Mouse (Mus musculus) kidney, embryonic 14.5 days (tissue): Measurements from ENCODE around the gene Gm26602. TPM values are rescaled to one million over a fixed set of nuclear protein-coding genes. Genes with fewer than 3 reads are reported as not detected.
"Not testable (repeated sequence)": the region's sequence is repeated elsewhere in the genome, so short reads cannot be mapped to it uniquely, and the experiment has no call there.

Experiments
- ATAC-seq: fragments of 200-750 bp; cut with Nextera tagmentation; 2 replicates; pipeline ENCODE4 v1.8.0; 2017; ENCODE audit warnings: moderate number of reproducible peaks, mild to moderate bottlenecking, moderate TSS enrichment, moderate library complexity; ENCODE audit not compliant: low FRiP score, low TSS enrichment
- H3K27ac ChIP-seq: fragments of 300-500 bp; sonication (generic); 2 replicates; pipeline ENCODE4 v1.5.1; 2014; ENCODE audit warnings: low read depth, mild to moderate bottlenecking, low read length, moderate library complexity, mixed read lengths
- H3K27me3 ChIP-seq: fragments of 300-500 bp; sonication (generic); 2 replicates; pipeline ENCODE4 v1.6.1; 2014; ENCODE audit warnings: mild to moderate bottlenecking, low read length; ENCODE audit not compliant: control insufficient read depth, insufficient read depth
- H3K36me3 ChIP-seq: fragments of 300-500 bp; sonication (generic); 2 replicates; pipeline ENCODE4 v1.6.1; 2014; ENCODE audit warnings: low read length, mixed read lengths; ENCODE audit not compliant: control insufficient read depth, insufficient read depth
- H3K4me1 ChIP-seq: fragments of 300-500 bp; sonication (generic); 2 replicates; pipeline ENCODE4 v1.6.1; 2014; ENCODE audit warnings: low read length, mixed read lengths; ENCODE audit not compliant: control insufficient read depth, insufficient read depth
- H3K4me2 ChIP-seq: fragments of 300-500 bp; sonication (generic); replicated peaks from 2 replicates; pipeline ENCODE4 v1.6.1; 2014; ENCODE audit warnings: low read depth, mild to moderate bottlenecking, low read length
- H3K4me3 ChIP-seq: fragments of 300-500 bp; sonication (generic); 2 replicates; pipeline ENCODE4 v1.5.1; 2014; ENCODE audit warnings: mild to moderate bottlenecking, low read length
- H3K9ac ChIP-seq: fragments of 300-500 bp; sonication (generic); 2 replicates; pipeline ENCODE4 v1.6.1; 2014; ENCODE audit warnings: low read depth, mild to moderate bottlenecking, low read length, moderate library complexity
- H3K9me3 ChIP-seq: fragments of 300-500 bp; sonication (generic); 2 replicates; pipeline ENCODE4 v1.6.1; 2016; ENCODE audit warnings: low read length; ENCODE audit not compliant: control insufficient read depth
- WGBS: fragments of 180-500 bp; shearing (Covaris S2); extraction: QIAGEN DNeasy Blood & Tissue Kit; methylation state at CpG from one replicate; pipeline ENCODE4 v1.1.7; 2014; 5-methylcytosine and 5-hydroxymethylcytosine counted together
- polyA plus RNA-seq: library from polyadenylated mRNA; unstranded; fragments of >200 nt; fragmentation: Nextera tagmentation; extraction: Ambion mirVana; gene quantifications from 2 replicates; pipeline ENCODE4 v1.2.1, GENCODE M21; 2014

Gene Gm26602
- polyA plus RNA-seq, 1 experiment from 2014 or later = 10.8 TPM

DNA sequence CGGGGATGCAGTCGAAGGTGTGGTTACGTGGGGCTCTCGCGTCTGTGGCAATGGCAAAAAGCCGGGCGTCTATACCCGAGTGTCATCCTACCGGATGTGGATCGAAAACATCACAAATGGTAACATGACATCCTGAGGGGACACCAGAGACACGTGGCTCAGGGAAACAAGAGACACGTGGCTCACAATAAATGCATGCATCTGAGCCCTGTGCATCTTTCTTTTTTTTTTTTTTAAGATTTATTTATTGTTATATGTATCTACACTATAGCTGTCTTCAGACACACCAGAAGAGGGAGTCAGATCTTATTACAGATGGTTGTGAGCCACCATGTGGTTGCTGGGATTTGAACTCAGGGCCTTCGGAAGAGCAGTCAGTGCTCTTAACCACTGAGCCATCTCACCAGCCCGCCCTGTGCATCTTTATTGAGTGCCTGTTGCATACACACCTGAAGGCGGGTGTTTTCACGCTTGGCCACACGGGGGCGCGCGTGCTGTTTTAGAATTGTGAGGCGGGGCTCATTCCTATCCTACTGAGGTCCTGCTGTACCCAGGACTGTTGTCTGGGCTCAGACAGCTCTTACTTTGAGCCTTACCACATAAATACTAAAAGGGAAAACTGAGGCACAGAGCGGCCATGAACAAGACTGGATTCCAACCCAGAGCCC is 18.1 kb upstream of the Gm26602 start:
- not testable (repeated sequence) for H3K27ac ChIP-seq, H3K4me3 ChIP-seq, H3K9me3 ChIP-seq, H3K4me1 ChIP-seq, H3K27me3 ChIP-seq, H3K9ac ChIP-seq, H3K4me2 ChIP-seq
- H3K36me3 ChIP-seq = peaks cover 28% of the 10 kb centered on the region
- peak; percentile 53 for ATAC-seq
- 43% methylated on average over 22 of the region's 22 CpGs for WGBS

DNA sequence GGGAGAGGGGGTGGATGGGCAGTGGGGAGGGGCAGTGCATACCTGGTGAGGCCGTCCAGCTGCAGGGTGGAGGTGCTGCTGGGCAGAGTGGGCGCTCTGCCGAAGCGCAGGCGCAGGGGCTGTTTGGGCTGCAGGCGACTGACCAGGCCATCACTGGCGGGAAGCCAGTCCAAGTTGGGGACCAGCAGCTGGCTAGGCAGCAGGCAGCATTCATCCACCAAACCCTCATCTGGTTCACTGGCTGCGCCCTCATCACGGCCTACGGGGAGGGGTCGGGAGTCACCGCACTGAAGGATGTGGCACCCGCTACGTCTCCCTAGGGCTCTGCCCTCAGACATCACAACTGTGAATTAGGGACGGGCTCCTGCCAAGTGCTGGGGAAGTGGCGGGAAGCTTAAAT is 14.3 kb upstream of the Gm26602 start:
- no peak overlapping the region for H3K4me2 ChIP-seq
- H3K27me3 ChIP-seq = no peaks in the 10 kb centered on the region
- H3K9me3 ChIP-seq = no peaks in the 10 kb centered on the region
- no peak overlapping the region for H3K27ac ChIP-seq
- H3K4me1 ChIP-seq = peaks cover 3% of the 10 kb centered on the region; the same call in 1 of the 2 replicates
- no peak for ATAC-seq
- peaks cover 39% of the 10 kb centered on the region for H3K36me3 ChIP-seq
- 87% methylated on average over 16 of the region's 16 CpGs for WGBS
- no peak overlapping the region for H3K4me3 ChIP-seq
- no peak overlapping the region for H3K9ac ChIP-seq

DNA sequence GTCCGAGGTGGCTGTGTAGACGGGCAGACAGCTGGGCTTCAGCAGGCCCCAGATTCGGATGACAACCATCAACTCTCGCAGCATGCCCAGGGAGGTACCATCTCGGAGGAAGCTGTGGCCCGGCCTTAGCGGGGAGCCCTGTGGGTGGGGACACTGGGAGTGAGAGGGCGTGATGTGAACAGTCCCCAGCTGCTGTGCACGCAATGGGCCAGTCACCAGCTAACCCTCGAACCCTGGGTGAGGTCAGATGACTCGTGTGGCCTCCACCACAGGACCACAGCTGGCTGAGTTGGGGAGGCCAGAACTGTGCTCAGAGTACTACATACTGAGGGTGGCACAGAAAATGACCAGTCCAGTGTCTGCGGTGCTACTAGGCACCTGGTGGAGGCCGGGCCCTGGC is 13.8 kb upstream of the Gm26602 start:
- Histone ChIP-seq H3K4me2 (no peak overlapping the region), H3K27me3 (no peaks in the 10 kb centered on the region), H3K9ac (no peak overlapping the region), H3K27ac (no peak overlapping the region), H3K36me3 (peaks cover 44% of the 10 kb centered on the region), H3K4me1 (peaks cover 3% of the 10 kb centered on the region; the same call in 1 of the 2 replicates), H3K4me3 (no peak overlapping the region), H3K9me3 (no peaks in the 10 kb centered on the region)
- ATAC-seq = no peak
- WGBS = 78% methylated on average over 13 of the region's 13 CpGs

DNA sequence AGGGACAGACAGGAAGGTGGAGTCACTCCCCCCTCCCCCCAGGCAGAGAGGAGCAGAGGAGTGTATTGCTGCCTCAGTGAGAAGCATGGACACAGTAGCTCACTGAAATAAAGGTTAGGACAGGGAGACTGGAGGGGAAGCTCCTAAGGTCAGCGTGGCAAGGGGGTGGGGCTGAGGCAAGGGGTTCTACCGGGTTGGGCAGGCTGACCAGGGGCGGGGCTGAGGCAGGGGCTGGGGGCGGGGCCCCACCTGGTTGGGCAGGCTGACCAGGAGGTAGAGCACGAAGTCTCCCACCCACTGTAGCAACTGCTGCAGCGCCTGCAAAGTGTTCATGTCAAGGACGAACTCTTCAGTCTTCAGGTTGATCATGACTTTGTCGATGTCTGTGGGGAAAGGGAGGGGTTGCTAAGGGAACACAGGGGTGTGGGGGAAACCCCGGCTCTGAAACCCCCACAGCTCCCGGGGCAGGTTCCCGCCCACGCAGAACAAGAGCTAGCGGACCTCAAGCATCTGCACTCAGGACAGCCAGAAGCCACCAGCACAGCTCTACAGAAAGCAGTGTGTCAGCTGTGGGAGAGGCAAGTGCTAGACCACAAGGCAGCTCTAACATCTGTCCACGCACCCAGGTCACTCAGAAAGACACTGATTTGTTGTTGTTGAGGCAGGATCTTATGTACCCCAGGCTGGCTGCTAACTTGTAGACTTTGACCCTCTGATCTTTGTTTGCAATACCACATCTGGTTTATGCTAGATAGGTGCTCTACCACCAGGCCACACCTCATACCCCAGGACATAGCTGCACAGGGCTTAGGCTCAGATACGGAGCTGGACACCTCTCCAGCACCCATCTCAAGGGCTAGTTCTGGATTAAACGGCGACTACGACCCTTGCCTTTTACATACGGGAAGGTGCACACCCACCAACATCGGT is 13.1 kb upstream of the Gm26602 start:
- no peaks in the 10 kb centered on the region for H3K9me3 ChIP-seq
- H3K27me3 ChIP-seq = no peaks in the 10 kb centered on the region
- no peak overlapping the region for H3K27ac ChIP-seq
- peak; percentile 61; the same call in 1 of the 2 replicates for ATAC-seq
- peaks cover 51% of the 10 kb centered on the region for H3K36me3 ChIP-seq
- no peak overlapping the region for H3K4me2 ChIP-seq
- H3K4me3 ChIP-seq = no peak overlapping the region
- H3K4me1 ChIP-seq = peaks cover 3% of the 10 kb centered on the region; the same call in 1 of the 2 replicates
- H3K9ac ChIP-seq = peak overlapping the region; percentile 18; the same call in 1 of the 2 replicates
- WGBS = 44% methylated on average over 20 of the region's 20 CpGs

DNA sequence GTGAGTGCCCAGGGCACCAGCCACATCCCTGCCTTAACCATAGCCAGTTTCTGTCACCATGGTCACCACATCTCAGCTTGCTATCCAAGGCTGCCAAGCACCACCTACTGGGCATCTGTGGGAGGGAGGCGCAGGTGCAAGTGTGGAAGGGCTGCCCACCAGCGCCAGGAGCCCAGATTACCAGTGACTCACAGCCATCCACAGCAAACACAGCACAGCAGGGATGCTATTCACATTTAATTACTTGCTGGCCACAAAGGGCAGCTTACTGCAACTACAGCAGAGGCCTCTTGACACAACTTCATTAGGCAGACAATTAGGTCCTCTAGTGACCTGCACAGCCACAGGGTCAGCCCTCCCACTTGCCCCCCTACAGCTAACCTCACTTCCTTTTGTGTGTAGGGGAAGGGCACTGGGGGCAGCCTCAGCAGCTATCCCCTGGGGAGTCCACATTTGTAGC is 9.7 kb upstream of the Gm26602 start:
- Histone ChIP-seq H3K27ac (no peak overlapping the region), H3K27me3 (no peaks in the 10 kb centered on the region), H3K36me3 (peaks cover 67% of the 10 kb centered on the region), H3K4me3 (no peak overlapping the region), H3K9me3 (no peaks in the 10 kb centered on the region), H3K4me1 (peaks cover 3% of the 10 kb centered on the region; the same call in 1 of the 2 replicates), H3K9ac (no peak overlapping the region), H3K4me2 (no peak overlapping the region)
- 47% methylated on average over 2 of the region's 2 CpGs for WGBS
- ATAC-seq = no peak

DNA sequence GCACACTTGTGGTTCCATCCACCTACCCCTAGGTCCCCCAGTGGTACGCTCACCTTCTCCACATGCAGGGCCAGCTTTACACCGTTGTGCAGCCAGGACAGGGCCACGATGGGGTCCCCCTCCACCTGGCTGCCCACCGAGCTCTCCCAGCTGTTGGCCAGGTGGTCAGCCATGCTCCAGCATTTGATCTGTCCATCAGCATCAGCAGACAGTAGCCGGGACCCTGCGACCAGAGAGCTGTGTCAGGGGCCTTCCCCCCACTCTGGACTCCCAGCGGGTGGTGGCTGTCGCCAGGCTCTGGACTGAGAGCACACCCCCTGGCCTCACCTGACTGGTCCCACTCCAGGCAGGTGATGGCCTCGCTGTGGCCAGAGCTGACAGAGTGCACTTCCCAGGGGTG is 3.9 kb upstream of the Gm26602 start:
- H3K4me3 ChIP-seq = no peak overlapping the region
- no peak overlapping the region for H3K27ac ChIP-seq
- 92% methylated on average over 9 of the region's 9 CpGs for WGBS
- no peaks in the 10 kb centered on the region for H3K27me3 ChIP-seq
- no peak overlapping the region for H3K4me2 ChIP-seq
- no peak for ATAC-seq
- peaks cover 58% of the 10 kb centered on the region for H3K36me3 ChIP-seq
- no peak overlapping the region for H3K9ac ChIP-seq
- H3K4me1 ChIP-seq = no peaks in the 10 kb centered on the region
- no peaks in the 10 kb centered on the region for H3K9me3 ChIP-seq

DNA sequence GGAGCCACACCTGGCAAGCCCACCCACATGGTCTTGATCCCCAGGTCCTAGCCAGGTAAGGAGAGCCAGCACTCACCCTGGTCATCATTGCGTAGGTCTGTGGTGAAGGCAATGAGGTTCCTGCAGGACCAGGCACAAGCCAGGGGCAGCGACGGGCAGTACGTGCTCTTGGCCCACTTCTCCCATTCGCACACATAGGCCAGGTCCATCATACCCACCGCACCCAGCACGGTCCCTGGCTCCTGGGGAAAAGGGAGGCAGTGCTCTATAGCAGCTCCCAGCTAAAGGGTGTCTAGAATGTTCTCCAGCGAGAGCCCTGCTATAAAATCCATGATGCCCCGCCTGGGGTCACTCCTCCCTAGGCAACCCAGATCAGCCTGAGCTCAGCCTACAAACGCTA is 3.2 kb upstream of the Gm26602 start:
- no peaks in the 10 kb centered on the region for H3K4me1 ChIP-seq
- no peak for ATAC-seq
- peak overlapping the region; percentile 36; the same call in 1 of the 2 replicates for H3K4me2 ChIP-seq
- H3K9me3 ChIP-seq = no peaks in the 10 kb centered on the region
- 87% methylated on average over 10 of the region's 10 CpGs for WGBS
- H3K36me3 ChIP-seq = peaks cover 57% of the 10 kb centered on the region
- H3K27ac ChIP-seq = no peak overlapping the region
- no peak overlapping the region for H3K4me3 ChIP-seq
- no peaks in the 10 kb centered on the region for H3K27me3 ChIP-seq
- no peak overlapping the region for H3K9ac ChIP-seq

DNA sequence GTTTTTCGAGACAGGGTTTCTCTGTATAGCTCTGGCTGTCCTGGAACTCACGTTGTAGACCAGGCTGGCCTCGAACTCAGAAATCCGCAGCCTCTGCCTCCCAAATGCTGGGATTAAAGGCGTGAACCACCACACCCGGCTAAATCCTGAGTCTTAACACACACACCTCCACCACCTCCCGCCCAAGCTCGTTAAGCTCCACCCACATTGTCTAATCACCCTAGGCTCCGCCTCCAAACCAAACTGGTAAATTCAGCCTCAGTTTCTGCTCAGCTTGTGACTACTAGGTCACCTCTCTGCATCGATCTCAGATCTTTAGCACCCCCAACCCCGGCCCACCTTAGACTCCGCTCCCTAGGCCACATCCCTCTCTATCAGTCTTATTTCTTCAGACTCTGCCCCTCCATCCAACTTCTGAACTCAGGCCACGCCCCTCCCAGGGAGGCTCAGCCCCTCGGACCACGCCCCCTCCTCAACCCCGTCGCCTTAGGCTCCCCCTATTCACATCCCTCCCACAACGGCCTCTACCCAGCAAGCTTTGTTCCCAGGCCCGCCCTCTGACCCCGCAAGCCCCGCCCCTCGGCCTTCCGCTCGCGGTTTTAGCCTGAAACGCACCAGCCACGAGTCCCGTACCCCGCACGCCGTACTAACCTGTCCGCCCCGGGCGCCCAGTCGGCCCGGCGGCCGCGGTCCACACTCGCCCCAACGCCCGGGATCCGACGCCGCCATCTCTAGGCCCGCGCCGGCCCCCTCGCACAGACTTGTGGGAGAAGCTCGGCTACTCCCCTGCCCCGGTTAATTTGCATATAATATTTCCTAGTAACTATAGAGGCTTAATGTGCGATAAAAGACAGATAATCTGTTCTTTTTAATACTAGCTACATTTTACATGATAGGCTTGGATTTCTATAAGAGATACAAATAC is 2.2 kb upstream of the Gm26602 start, which contains the start of gene Med16:
TSS of gene Med16 (minus strand) at position 757 of the 925 bp plus-strand sequence.
- Histone ChIP-seq H3K9ac (peak within 1 kb of the TSS; percentile 89), H3K4me2 (peak within 1 kb of the TSS; percentile 36), H3K4me3 (peak within 1 kb of the TSS; percentile 75), H3K36me3 (peaks cover 53% of the 10 kb centered on the region), H3K4me1 (no peaks in the 10 kb centered on the region), H3K27ac (peak within 1 kb of the TSS; percentile 97), H3K27me3 (no peaks in the 10 kb centered on the region), H3K9me3 (no peaks in the 10 kb centered on the region)
- 1% methylated on average over 52 of the region's 52 CpGs for WGBS
- ATAC-seq = peak; percentile 96
